Mouse (Mus musculus): ENCODE data around the gene Mrto4.

- no peak for TF ChIP-seq GATA1 (IDR thresholded peaks at IDR 0.05; ENCODE audit: low read length)
- TF ChIP-seq TAL1 (IDR thresholded peaks at IDR 0.05; ENCODE audit: low read length): no peak
Measured at GRCm38 (mm10) chr4:139382231-139382630, 29.9 kb upstream of the Mrto4 start.
